Mouse (Mus musculus) granulocyte monocyte progenitor cell, adult 5-6 weeks (primary cell): ENCODE results near the gene Clec4b2. TPM values are rescaled to one million over a fixed set of nuclear protein-coding genes. Genes with fewer than 3 reads are reported as not detected.

Source experiments
- total RNA-seq, 2 experiments: library from RNA; stranded (forward) in 1 of 2; stranded (reverse) in 1 of 2; fragments of 200-712, 200-1000 nt in 1 of 2; fragments of >200 nt in 1 of 2; fragmentation: Nextera tagmentation in 1 of 2; gene quantifications; 2 replicates each; pipeline ENCODE4 v1.2.3; 2014 to 2017

Clec4b2 gene
- total RNA-seq, 2 experiments from 2014 or later, result 2.0 to 5.1 TPM

Other genes with a start within 250 kb of the Clec4b2 start
- 5.3 TPM in 1 of 2 replicates, not detected in the other for gene Clec4a3, start 220.4 kb upstream of the Clec4b2 start, total RNA-seq (2014; fragmentation: Nextera tagmentation)
- gene Clec4a3, start 220.4 kb upstream of the Clec4b2 start, total RNA-seq (2017), result 0.93 and 2.5 TPM in 2 replicates
- not detected in 2 replicates for gene Clec4a4, start 182.5 kb upstream of the Clec4b2 start, total RNA-seq (2014; fragmentation: Nextera tagmentation)
- not detected in 2 replicates for gene Clec4a4, start 182.5 kb upstream of the Clec4b2 start, total RNA-seq (2017)
- not detected in 2 replicates for gene Clec4b1, start 122.9 kb upstream of the Clec4b2 start, total RNA-seq (2014; fragmentation: Nextera tagmentation)
- 2.6 TPM in 1 of 2 replicates, not detected in the other for gene Clec4b1, start 122.9 kb upstream of the Clec4b2 start, total RNA-seq (2017)
- 38.4 and 58.3 TPM in 2 replicates for gene Clec4a2, start 66.5 kb upstream of the Clec4b2 start, total RNA-seq (2014; fragmentation: Nextera tagmentation)
- 39.5 and 48.5 TPM in 2 replicates for gene Clec4a2, start 66.5 kb upstream of the Clec4b2 start, total RNA-seq (2017)
- gene Clec4n, start 57.0 kb downstream of the Clec4b2 start, total RNA-seq (2014; fragmentation: Nextera tagmentation), result not detected in 2 replicates
- 0.57 TPM in 1 of 2 replicates, not detected in the other for gene Clec4n, start 57.0 kb downstream of the Clec4b2 start, total RNA-seq (2017)
- 5.1 and 10.7 TPM in 2 replicates for gene Clec4d, start 89.2 kb downstream of the Clec4b2 start, total RNA-seq (2014; fragmentation: Nextera tagmentation)
- 5.8 and 7.8 TPM in 2 replicates for gene Clec4d, start 89.2 kb downstream of the Clec4b2 start, total RNA-seq (2017)
- gene Clec4e, start 117.0 kb downstream of the Clec4b2 start, total RNA-seq (2014; fragmentation: Nextera tagmentation), result 16.3 and 20.5 TPM in 2 replicates
- gene Clec4e, start 117.0 kb downstream of the Clec4b2 start, total RNA-seq (2017), result 20.9 and 23.7 TPM in 2 replicates
- not detected in 2 replicates for gene Vmn2r19, start 135.4 kb downstream of the Clec4b2 start, total RNA-seq (2014; fragmentation: Nextera tagmentation)
- not detected in 2 replicates for gene Vmn2r19, start 135.4 kb downstream of the Clec4b2 start, total RNA-seq (2017)
- gene Vmn2r20, start 245.2 kb downstream of the Clec4b2 start, total RNA-seq (2014; fragmentation: Nextera tagmentation), result 0.06 TPM in 1 of 2 replicates, not detected in the other
- gene Vmn2r20, start 245.2 kb downstream of the Clec4b2 start, total RNA-seq (2017), result not detected in 2 replicates